Mouse (Mus musculus): Measurements from ENCODE around the gene Isy1.

DNA sequence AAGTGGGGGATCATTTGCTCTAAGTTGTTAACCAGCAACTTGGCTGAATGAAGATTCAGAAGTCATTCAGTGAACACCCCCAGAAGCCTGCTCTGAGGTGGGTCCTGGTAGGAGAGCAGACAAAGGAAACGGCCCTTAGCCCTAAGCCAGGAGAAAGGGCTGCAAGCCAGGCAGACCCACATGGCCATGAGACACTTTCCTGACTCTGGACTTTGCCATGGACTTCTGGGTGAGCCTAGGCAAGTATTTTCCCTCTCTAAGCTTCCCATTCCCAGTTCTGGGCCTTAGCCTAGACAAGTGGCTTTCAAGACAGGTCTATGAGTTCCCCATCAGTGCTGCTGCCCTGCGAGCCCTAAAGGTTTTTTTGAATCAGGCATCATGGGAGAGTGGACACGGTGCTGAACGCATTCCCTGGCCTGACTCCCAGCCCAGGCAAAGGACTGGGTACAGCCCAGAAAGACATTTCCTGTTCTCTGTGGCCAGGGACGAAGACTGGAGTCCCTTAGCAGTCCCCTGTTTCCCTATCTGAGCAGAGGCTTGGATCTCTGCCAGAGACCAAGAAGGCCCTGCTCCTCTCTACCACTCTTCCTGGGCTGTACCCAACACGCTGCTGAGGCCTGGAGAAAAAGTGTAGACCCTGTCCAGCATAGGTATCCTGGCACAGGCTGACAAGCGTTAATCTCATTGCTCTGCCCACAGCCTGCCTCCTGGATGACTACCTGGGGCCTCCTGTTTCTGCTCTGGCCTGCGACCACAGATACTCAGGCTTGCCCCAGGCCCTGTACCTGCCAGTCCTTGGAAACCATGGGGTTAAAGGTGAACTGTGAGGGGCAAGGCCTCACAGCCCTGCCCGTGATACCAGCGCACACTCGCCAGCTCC, 60.1 kb downstream of the Isy1 start:
- TF ChIP-seq POLR2A (IDR thresholded peaks at IDR 0.05; ENCODE audit: control insufficient read depth, low read depth, low read length) (no peak), CTCF (IDR thresholded peaks at IDR 0.05; ENCODE audit: control insufficient read depth, insufficient read depth, insufficient replicate concordance, low read depth, low read length) (no peak)
